Mouse (Mus musculus) olfactory bulb, adult 2 months (tissue): ENCODE results near the gene Agl. TPM values are rescaled to one million over a fixed set of nuclear protein-coding genes. Genes with fewer than 3 reads are reported as not detected.

ENCODE experiments used
- H3K27ac ChIP-seq: fragments of 200-500 bp; 2 replicates; pipeline ENCODE4 v1.5.1; 2012; ENCODE audit warnings: low read depth, low read length; ENCODE audit not compliant: insufficient read depth
- H3K4me1 ChIP-seq: fragments of 200-500 bp; 2 replicates; pipeline ENCODE4 v1.6.1; 2012; ENCODE audit warnings: low read length; ENCODE audit not compliant: control insufficient read depth, insufficient read depth
- H3K4me3 ChIP-seq: fragments of 200-500 bp; 2 replicates; pipeline ENCODE4 v1.5.1; 2012; ENCODE audit warnings: mild to moderate bottlenecking, low read depth, low read length, moderate library complexity; ENCODE audit not compliant: insufficient read depth
- CTCF ChIP-seq: fragments of 200-500 bp; IDR thresholded peaks from 2 replicates; pipeline ENCODE4 v1.5.1; 2012; ENCODE audit warnings: low read depth, mild to moderate bottlenecking, low read length, moderate library complexity; ENCODE audit not compliant: insufficient read depth
- POLR2A ChIP-seq: fragments of 200-500 bp; IDR thresholded peaks from 2 replicates; pipeline ENCODE4 v1.6.1; 2012; ENCODE audit warnings: mild to moderate bottlenecking, low read depth, low read length, moderate library complexity; ENCODE audit not compliant: insufficient read depth
- WGBS: fragments of 180-500 bp; shearing (Covaris S2); methylation state at CpG from one replicate; pipeline ENCODE4 v1.1.7; 2018; 5-methylcytosine and 5-hydroxymethylcytosine counted together
- polyA plus RNA-seq: library from polyadenylated mRNA; stranded (reverse); fragments of >200 nt; gene quantifications from 2 replicates; pipeline ENCODE4 v1.2.4, GENCODE M21; 2012; ENCODE audit warnings: low replicate concordance; ENCODE audit not compliant: missing spikeins, insufficient read depth, insufficient read length

The Agl gene
- polyA plus RNA-seq, 1 experiment: not detected

- Histone ChIP-seq H3K4me3 (no peak overlapping the region), H3K4me1 (no peaks in the 10 kb centered on the region), H3K27ac (no peak overlapping the region)
- no peak for TF ChIP-seq POLR2A
- WGBS: 75% methylated on average over 8 of the region's 8 CpGs
Measured at GRCm38 (mm10) chr3:116737326-116737731, 70.6 kb downstream of the Agl start.

- Histone ChIP-seq H3K27ac (no peak overlapping the region), H3K4me1 (no peaks in the 10 kb centered on the region), H3K4me3 (no peak overlapping the region)
- no peak for TF ChIP-seq POLR2A
- TF ChIP-seq CTCF: no peak
- 48% methylated on average over 2 of the region's 2 CpGs for WGBS
Measured at GRCm38 (mm10) chr3:116729483-116730174, 78.3 kb downstream of the Agl start.

DNA sequence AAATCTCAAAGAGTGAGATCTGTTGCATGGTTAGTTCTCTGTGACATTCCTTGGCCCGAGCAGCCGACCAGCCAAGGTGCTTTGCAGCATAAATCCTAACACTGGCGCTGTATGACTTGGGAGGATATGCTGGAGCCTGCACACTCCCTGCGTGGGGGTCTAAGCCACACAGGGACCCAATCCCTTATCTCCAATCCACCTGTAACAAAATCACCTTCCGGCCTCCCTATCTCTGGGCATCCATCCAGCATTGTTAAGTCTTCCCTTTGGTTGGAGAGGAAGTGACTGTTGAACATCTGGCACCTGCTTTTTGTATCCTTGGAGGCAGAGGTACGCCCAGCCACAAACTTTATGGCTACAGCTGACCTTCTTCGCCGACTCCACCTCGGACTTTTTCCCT lies 81.2 kb downstream of the Agl start:
- Histone ChIP-seq H3K27ac (no peak overlapping the region), H3K4me3 (no peak overlapping the region), H3K4me1 (no peaks in the 10 kb centered on the region)
- WGBS: 77% methylated on average over 9 of the region's 9 CpGs
- TF ChIP-seq CTCF (no peak), POLR2A (no peak)

GRCm38 (mm10) chr3:116723496-116724481 lies 84.2 kb downstream of the Agl start:
- TF ChIP-seq POLR2A (no peak), CTCF (no peak)
- H3K4me3 ChIP-seq: no peak overlapping the region
- H3K4me1 ChIP-seq: no peaks in the 10 kb centered on the region
- WGBS: 46% methylated on average over 10 of the region's 10 CpGs
- no peak overlapping the region for H3K27ac ChIP-seq

DNA sequence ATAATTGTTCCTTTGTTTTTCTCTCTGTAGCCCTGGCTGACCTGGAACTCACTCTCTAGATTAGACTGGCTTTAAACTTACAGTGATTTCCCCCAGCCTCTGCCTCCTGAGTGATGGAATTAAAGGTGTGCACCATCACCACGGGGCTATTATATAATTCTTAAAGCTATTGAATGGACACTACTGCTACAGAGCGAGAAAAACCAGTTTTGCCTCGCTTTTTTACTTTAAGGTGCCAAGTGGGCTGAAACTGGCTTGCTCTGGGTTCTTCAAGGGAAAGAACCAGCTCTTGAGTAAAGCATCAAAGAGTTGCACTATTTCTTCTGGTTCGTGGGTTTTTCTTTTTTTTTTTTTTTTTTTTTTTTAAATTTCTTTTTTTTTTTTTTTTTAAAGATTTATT lies 85.0 kb downstream of the Agl start:
- Histone ChIP-seq H3K27ac (no peak overlapping the region), H3K4me3 (no peak overlapping the region), H3K4me1 (no peaks in the 10 kb centered on the region)
- 76% methylated on average over 4 of the region's 4 CpGs for WGBS
- TF ChIP-seq POLR2A: no peak
- no peak for TF ChIP-seq CTCF

DNA sequence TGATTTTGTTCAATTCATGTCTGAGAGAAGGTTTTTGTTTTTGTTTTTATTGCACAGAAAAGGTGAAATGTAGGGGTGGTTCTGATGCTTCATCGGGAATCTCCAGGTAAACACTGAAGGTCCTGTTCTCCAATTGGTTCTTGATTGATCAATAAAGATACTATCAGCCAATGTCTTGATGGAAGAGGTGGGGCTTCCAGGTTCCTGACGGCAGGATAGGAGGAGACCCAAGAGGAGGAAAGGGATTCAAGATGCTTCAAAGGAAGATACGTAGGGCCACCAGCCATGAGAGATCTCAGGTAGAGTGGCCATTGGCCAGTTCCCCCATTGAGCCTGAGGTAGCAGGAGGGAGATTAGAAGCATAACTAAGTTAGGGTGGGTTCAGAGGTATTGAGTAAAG lies 89.0 kb downstream of the Agl start:
- H3K27ac ChIP-seq: no peak overlapping the region
- TF ChIP-seq CTCF (no peak), POLR2A (no peak)
- no peak overlapping the region for H3K4me3 ChIP-seq
- H3K4me1 ChIP-seq: 0 out of 2 replicates have a peak, but pooled peaks cover under 1% of the 10 kb centered on the region
- WGBS: 86% methylated on average over 3 of the region's 3 CpGs

GRCm38 (mm10) chr3:116713031-116713430 lies 94.9 kb downstream of the Agl start:
- 27% methylated on average over 5 of the region's 5 CpGs for WGBS
- H3K4me1 ChIP-seq: peaks cover 6% of the 10 kb centered on the region

DNA sequence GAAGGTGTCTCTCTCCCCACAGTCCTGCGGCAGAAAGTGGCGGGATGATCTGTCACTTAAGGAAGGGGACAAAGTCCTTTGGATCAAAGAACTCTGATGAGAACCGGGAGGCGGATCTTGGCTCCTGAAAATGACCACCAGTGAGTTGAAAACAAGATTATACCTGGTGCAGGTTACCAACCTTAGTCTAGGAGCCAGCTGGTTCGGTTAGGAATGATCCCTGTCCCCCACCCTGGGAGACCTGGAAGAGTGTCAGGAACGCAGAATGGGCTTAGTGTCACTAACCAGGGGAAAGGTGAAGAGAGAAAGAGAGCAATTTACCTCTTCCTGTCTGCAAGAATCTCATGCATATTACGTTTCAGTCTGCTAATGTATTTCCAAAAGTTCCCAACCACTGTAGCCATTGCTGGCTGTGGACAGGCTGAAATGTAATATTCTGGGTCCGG lies 95.5 kb downstream of the Agl start, which contains the start of gene Slc35a3:
TSS of gene Slc35a3 (minus strand) at position 396 of the 446 bp plus-strand sequence.
- TF ChIP-seq POLR2A (no peak), CTCF (no peak)
- Histone ChIP-seq H3K4me1 (peaks cover 6% of the 10 kb centered on the region), H3K27ac (no peak within 1 kb of the TSS), H3K4me3 (peak within 1 kb of the TSS; percentile 74)
- WGBS: 2% methylated on average over 8 of the region's 8 CpGs

More at GRCm38 (mm10) chr3:116713031-116713430, 94.9 kb downstream of the Agl start:
- Histone ChIP-seq H3K4me3 (no peak overlapping the region), H3K27ac (no peak overlapping the region)
- TF ChIP-seq CTCF (no peak), POLR2A (no peak)
